Mouse (Mus musculus): Measurements from ENCODE around the gene Map7. TPM values are rescaled to one million over a fixed set of nuclear protein-coding genes. Genes with fewer than 3 reads are reported as not detected.
A peak's percentile ranks its signal among the peaks of the same experiment; 100 is the strongest.

The Map7 gene
- total RNA-seq, 1 experiment from 2014 or later, result 156 TPM

DNA sequence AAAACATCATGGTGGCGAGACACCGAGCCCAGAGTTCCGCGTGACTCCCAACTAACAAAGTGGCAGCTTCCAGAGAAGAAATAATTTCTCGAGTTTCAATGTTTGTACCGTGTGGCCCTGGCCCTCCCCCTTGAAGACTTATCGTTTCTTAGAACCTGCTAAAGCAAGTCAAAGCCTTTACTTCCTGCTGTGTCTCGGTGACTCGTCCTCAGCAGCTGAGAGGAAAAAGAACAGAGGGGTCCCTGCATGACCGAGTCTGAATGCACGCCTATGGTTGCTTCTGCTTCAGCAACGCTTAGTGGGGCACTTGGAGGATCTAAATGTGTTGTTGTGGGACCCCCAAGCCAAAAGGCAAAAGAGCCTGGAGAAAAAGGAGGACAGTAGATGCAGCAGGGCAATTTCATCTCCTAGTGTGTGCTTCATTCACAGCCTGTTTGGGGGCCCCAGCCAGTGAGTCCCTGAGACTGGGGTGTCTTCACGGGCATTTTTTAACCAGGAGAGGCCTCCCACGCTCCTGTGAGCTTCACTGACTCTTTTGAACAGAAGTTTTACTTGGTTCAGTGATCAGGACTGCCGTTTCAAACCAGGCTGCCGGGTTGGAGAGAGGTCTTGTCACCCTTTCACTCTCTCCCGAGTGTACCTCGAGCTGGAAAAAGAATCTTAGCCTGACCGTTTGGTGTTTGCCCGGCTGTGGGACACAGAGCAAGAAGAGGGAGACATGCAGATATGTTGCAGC is 56.6 kb downstream of the Map7 start:
- peak in 1 of 2 experiments; percentile 56; a peak in 2 of 4 replicates for ATAC-seq (replicated peaks in 1 of 2; ENCODE audit: insufficient read depth in 1 of 2, low FRiP score in 2 of 2, low TSS enrichment in 1 of 2, low read depth in 1 of 2, poor library complexity in 2 of 2, severe bottlenecking in 2 of 2)

DNA sequence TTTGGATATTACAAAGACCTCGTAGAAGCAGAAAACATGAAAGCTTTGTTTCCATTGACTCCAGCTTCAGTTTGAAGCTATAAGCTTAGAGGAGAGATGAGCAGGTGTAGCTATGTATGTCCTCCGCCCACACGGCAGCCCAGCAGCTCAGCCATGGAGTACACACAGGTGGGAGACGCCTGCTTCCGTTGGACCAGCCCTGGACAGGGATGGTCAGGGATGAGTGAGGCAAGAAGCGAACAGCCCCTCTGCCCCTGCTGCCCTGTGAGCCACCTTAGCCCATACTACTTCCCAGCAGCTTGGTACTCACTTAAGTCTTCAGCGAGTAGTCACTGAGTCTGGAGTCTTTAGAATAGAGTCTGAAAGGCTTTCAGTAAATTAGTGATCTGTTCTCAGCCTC is 58.7 kb downstream of the Map7 start:
- no peak for ATAC-seq (replicated peaks in 1 of 2; ENCODE audit: insufficient read depth in 1 of 2, low FRiP score in 2 of 2, low TSS enrichment in 1 of 2, low read depth in 1 of 2, poor library complexity in 2 of 2, severe bottlenecking in 2 of 2)

DNA sequence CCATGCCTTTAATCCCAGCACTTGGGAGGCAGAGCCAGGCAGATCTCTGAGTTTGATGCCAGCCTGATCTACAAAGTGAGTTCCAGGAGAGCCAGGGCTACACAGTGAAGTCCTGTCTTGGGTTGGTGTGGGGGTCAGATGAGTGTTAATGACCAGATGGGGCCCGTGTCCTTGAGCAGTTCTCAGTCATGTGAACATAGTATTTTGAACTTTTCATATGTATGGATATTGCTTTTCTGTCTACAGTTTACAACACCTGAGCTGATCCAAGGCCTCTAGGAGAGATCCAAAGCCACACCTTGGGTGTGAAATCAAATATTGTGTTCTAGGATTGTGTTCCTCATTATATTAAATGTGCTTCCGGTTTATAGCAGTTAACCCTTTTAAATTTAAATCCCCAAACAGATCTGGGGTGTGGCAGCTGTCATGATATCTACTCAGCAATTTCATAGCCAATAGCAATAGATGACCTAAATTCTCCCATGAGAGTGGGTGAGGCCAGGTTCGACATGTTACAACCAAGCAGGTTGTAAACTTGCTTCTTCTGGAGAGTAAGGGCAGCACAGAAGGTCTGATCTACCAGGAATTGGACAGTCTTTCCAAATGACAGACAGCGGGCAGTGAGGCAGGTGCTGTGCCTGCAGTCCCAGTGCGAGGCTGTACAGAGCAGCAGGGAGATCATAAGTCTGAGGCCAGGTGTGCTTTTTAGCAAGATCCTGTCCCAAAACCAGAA is 61.5 kb downstream of the Map7 start:
- no peak for ATAC-seq (replicated peaks in 1 of 2; ENCODE audit: insufficient read depth in 1 of 2, low FRiP score in 2 of 2, low TSS enrichment in 1 of 2, low read depth in 1 of 2, poor library complexity in 2 of 2, severe bottlenecking in 2 of 2)

DNA sequence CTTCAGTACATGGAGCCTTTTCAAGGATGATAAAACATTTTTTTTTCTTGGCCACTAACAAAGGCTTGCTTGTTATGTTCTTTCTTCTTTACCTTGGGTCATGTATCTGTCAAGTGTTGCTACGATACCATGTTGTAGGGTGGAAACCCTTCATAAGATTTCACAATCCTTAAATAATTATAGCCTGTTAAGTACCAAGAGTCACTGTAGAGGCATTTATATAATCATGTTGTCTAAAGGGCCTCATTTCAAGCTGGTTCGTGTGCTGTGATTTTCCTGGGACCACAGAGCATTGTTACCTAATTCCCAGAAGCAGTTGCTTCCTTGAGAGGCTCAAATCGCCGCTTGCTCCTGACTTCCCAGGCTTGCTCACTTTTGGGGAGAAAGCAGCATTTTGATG is 66.1 kb downstream of the Map7 start:
- no peak for ATAC-seq (replicated peaks in 1 of 2; ENCODE audit: insufficient read depth in 1 of 2, low FRiP score in 2 of 2, low TSS enrichment in 1 of 2, low read depth in 1 of 2, poor library complexity in 2 of 2, severe bottlenecking in 2 of 2)

DNA sequence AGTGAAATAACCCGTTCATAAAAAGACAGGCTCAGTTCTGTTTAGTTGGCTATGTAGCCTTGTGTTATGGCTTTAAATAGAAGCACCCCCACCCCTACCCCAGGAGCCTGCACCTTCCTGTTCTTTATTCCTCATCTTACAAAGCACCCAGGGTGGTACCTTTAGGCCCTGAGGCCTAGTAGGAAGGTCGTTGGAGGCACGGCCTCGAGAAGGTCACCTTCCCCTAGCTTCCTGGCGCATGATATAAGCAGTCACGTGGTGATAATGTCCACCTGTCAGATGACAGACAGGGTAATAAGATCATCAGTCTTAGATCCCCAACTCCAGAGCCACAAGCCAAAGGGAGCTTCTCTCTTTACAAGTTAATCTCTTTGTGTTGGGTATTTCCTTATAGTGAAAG is 68.7 kb downstream of the Map7 start:
- ATAC-seq (replicated peaks in 1 of 2; ENCODE audit: insufficient read depth in 1 of 2, low FRiP score in 2 of 2, low TSS enrichment in 1 of 2, low read depth in 1 of 2, poor library complexity in 2 of 2, severe bottlenecking in 2 of 2), result no peak

DNA sequence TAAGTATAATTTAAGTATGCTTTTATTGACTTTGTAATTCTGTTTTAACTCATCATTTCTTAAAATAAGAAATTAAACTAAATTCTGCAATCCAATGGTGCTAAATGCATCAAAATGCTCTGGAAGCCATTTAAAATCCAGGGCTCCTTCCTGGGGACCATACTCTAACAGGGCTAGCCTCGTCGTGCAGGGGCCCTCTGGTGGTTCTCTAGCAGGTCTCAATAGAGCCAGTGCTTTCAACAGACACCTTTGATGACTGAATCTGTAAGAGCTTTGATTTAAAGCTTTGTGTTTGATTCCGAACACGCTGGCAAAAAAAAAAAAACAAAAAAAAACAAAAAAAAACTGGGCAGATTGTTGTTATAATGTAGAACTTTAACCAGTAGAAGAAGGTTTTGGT is 70.6 kb downstream of the Map7 start:
- ATAC-seq (replicated peaks in 1 of 2; ENCODE audit: insufficient read depth in 1 of 2, low FRiP score in 2 of 2, low TSS enrichment in 1 of 2, low read depth in 1 of 2, poor library complexity in 2 of 2, severe bottlenecking in 2 of 2), result no peak

DNA sequence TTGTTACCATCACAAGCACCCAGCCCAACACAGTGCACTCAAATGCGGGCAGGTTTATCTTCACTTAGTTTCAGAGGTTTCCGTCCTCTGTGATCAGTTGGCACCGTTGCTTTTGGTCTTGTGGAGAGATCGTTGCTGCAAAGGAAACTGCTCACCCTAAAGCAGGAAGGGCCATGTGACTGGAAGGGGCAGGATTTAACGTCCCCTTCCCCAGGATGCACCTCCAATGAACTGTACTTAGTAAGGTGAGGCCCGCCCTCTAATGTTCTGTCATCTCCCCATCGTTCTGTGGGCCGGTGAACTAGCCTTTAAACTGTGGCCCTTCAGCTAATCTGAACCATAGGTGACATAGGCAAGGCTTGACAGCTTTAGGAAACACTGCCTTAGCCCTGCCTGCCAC is 71.3 kb downstream of the Map7 start:
- ATAC-seq (replicated peaks in 1 of 2; ENCODE audit: insufficient read depth in 1 of 2, low FRiP score in 2 of 2, low TSS enrichment in 1 of 2, low read depth in 1 of 2, poor library complexity in 2 of 2, severe bottlenecking in 2 of 2), result peak; percentile 71 to 75

DNA sequence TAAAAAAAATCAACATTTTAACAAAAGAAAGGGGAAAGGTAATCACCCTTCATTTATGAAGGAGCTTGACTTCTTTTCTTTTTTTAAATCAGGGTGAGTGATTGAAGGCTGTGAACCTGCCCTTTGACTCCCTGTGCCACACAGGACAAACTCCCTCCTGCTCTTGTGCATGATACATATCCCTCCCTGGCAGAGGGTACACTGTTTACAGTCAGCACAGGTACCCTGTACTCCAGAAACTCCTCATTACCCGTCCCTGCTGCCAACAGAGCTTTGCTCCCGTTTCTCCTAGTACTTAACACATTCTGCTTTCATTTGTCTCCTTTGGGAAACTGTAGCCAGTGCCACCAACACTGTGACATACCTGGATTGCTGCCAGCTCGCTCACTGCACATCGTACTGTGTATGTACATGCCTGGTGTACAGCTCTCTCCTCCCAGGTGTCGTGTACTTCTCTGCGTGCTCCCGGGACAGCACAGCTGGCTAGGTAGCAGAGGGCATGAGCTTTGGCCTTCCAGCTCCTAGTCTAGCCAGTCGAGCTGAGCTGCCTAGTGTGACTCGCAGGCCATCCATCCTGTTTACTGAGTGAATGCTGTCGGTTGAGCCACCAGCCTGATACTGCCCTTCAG is 72.3 kb downstream of the Map7 start:
- ATAC-seq (replicated peaks in 1 of 2; ENCODE audit: insufficient read depth in 1 of 2, low FRiP score in 2 of 2, low TSS enrichment in 1 of 2, low read depth in 1 of 2, poor library complexity in 2 of 2, severe bottlenecking in 2 of 2), result no peak

DNA sequence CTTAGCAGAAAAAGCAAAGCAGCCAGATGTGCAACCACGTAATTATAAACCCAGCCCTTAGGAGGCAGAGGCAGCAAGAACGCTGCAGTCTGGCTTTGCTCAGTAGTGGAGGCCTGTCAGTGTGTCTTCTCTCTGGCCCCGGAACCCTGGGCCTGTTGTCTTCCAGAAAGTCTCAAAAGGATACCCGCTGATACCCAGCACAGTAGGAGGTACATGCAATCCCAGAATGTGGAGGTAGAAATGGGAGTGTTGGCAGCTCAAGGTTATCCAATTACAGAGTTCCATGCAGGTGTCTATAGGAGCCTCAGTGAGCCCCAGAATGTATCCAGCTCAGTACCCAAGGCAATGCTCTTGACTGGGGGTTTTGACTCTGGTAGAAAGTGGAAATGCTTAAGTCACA is 73.7 kb downstream of the Map7 start:
- ATAC-seq (replicated peaks in 1 of 2; ENCODE audit: insufficient read depth in 1 of 2, low FRiP score in 2 of 2, low TSS enrichment in 1 of 2, low read depth in 1 of 2, poor library complexity in 2 of 2, severe bottlenecking in 2 of 2), result no peak

DNA sequence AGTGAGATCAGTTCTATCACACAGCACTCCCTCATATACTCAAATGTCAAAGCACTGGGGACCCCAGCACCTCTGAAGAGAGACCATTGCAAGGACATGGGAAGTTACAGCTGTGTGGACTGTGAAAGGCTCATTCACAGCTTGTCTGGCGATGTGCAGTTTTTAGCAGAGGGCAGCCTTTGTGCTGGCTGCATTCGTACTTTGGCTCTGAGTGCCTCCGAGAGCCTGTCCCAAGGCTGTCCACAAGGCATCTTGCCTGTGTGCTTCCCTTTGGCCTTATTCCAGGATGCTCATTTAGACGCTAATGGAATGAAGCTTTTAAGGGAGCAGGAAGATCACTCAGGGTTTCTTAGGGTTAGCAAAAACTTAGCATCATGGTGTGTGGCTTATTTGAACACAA is 78.5 kb downstream of the Map7 start:
- no peak for ATAC-seq (replicated peaks in 1 of 2; ENCODE audit: insufficient read depth in 1 of 2, low FRiP score in 2 of 2, low TSS enrichment in 1 of 2, low read depth in 1 of 2, poor library complexity in 2 of 2, severe bottlenecking in 2 of 2)

DNA sequence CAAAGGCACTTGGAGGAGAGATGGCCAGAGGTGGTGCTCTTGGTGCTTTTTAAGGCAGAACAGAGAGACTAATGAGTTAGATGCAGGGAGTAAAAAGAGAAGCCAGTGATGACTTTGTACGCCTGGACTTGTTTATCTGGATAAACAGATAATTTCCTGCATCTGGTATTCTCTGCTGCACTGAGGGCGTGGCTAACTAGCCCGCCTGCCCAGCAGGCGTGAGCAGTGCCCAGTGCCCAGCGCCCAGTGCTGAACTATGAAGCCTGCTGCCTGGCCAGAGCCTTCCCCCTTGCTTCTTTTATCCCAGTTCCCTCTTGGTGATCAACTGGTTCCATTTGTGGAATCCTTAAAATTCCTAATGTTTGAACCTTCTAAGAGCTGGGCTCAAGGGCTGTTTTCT is 81.8 kb downstream of the Map7 start:
- ATAC-seq (replicated peaks in 1 of 2; ENCODE audit: insufficient read depth in 1 of 2, low FRiP score in 2 of 2, low TSS enrichment in 1 of 2, low read depth in 1 of 2, poor library complexity in 2 of 2, severe bottlenecking in 2 of 2), result no peak

DNA sequence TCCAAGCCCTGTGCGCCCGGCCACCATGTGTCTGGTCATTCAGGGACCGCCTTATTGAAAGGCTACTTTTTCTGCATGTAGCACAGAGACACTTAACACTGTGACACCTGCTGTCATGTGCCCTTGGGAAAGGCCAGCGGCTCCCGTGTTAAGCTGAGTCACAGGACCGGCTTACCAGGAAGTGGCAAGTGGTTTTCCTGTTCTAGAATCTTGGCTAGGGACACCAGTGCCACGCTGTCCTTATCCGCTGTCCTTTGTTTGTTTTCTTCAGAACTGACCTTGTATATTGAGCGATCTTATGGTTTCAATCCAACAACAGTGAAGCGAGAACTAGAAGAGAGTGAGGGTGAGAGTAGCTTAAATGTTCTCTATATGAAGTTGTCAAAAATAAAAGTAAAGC is 85.2 kb downstream of the Map7 start:
- ATAC-seq (replicated peaks in 1 of 2; ENCODE audit: insufficient read depth in 1 of 2, low FRiP score in 2 of 2, low TSS enrichment in 1 of 2, low read depth in 1 of 2, poor library complexity in 2 of 2, severe bottlenecking in 2 of 2), result peak; percentile 40 to 49; a peak in 2 of 4 replicates

DNA sequence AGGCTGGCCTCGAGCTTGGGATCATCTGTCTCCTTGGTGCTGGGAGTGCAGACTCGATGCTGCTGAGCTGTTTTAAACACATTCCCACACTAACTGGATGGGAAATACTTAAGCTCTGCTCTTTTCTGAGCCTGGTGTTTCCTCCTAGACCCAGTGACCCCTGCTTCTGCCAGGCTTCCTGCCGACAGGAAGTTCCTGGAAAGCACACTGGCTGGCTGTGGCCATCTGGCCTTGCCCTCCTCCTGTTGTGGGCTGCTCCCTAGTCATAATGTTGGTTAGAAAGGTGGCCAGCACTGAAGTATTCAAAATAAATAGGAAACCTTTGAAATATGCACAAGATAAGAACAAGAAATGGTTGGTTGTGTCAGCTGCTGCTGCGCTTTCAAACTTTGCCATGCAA is 86.2 kb downstream of the Map7 start:
- peak in 1 of 2 experiments; percentile 40; a peak in 1 of 4 replicates for ATAC-seq (replicated peaks in 1 of 2; ENCODE audit: insufficient read depth in 1 of 2, low FRiP score in 2 of 2, low TSS enrichment in 1 of 2, low read depth in 1 of 2, poor library complexity in 2 of 2, severe bottlenecking in 2 of 2)

DNA sequence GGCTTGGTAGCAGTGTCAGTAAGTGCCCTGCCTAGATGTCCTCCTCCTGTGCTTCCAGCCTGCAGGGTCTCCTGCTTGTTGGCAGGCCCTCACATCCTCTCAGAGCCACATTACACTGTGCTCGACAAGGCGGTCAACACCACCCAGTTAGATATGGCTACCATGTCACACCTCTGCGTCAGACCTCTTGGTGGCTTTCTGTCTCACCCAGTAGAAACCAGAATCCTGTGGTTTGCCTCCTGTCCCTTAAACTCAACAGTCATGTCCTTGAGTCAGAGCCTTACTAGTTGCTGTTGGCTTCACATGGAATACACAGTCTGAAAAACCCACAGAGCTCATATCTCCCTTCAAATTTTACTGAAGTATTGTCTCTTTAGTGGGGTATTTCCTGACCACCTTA is 87.4 kb downstream of the Map7 start:
- no peak for ATAC-seq (replicated peaks in 1 of 2; ENCODE audit: insufficient read depth in 1 of 2, low FRiP score in 2 of 2, low TSS enrichment in 1 of 2, low read depth in 1 of 2, poor library complexity in 2 of 2, severe bottlenecking in 2 of 2)

DNA sequence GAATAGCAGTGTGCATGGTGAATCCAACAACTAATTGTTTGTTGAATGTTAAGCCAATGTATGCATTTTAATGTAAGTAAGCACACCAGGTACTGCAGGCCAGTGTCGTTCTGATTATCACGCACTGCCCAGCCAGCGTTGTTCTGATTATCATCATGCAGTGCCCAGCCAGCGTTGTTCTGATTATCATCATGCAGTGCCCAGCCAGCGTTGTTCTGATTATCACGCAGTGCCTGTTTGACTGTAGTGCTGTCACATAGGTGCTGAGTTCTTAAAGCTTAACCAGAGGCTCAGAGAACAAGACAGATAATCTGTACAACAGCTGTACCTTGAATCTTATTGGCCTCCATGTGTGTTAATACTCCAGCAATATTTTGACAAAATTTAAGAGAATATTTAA is 88.0 kb downstream of the Map7 start:
- ATAC-seq (replicated peaks in 1 of 2; ENCODE audit: insufficient read depth in 1 of 2, low FRiP score in 2 of 2, low TSS enrichment in 1 of 2, low read depth in 1 of 2, poor library complexity in 2 of 2, severe bottlenecking in 2 of 2), result no peak

DNA sequence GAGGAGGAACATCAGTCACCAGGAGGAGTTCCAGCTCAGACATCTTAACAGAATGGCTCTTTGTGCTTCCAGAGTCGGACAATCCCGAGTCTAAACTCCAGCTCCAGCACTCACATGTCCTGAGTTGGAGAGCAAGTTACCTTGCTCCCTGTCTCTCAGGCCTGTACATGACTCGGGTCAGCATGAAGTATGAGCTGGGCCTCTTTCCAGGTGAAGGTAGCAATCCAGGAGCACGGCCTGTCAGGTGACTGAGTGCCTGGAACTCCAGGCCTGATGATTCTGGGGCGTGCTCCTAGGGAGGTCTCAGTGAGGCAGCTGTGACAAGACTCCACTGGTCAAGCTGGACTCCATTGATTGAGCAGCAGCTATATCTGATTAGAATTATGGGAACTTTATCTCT is 90.0 kb downstream of the Map7 start:
- no peak for ATAC-seq (replicated peaks in 1 of 2; ENCODE audit: insufficient read depth in 1 of 2, low FRiP score in 2 of 2, low TSS enrichment in 1 of 2, low read depth in 1 of 2, poor library complexity in 2 of 2, severe bottlenecking in 2 of 2)

DNA sequence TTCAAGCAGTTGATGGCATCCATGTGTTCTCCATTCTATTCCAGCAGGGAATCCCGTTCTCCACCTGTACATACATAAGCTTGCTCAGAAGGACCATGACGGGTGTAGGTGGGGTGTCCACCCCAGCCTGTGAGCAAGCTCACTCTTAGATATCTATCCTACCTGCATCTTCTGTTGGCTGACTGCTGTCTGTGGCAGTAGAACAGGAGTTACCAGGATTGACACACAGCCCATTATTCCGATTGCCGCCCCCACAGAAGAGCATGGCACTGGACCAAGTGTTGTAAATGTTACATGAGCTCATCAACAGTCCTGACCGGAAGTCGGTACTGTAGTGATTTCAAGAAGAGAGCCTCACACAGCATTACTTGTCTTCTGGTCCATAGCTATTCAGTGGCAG is 92.6 kb downstream of the Map7 start:
- no peak for ATAC-seq (replicated peaks in 1 of 2; ENCODE audit: insufficient read depth in 1 of 2, low FRiP score in 2 of 2, low TSS enrichment in 1 of 2, low read depth in 1 of 2, poor library complexity in 2 of 2, severe bottlenecking in 2 of 2)

DNA sequence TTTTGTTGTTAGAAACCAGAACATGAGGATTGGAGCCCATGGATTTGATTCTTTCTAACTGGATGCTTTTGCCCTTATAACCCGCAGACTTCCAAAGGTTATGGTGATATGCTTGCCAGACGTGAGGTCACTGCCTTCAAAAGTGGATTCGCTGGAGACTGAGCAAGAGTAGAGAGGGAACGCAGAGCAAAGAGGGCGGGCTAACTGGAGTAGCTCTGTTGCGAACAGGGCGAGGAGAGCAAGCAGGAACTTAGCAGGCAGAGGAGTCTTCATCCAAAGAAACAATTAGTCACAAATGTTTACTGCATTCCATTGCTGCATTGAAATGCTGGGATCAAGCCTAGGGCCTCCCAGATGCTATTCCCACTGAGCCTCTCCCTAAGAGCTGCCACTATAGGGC is 95.0 kb downstream of the Map7 start:
- no peak for ATAC-seq (replicated peaks in 1 of 2; ENCODE audit: insufficient read depth in 1 of 2, low FRiP score in 2 of 2, low TSS enrichment in 1 of 2, low read depth in 1 of 2, poor library complexity in 2 of 2, severe bottlenecking in 2 of 2)

Measured in hematopoietic stem cell, adult 5-6 weeks (primary cell).